Mouse (Mus musculus): ENCODE data around the gene Cacna1e. TPM values are rescaled to one million over a fixed set of nuclear protein-coding genes. Genes with fewer than 3 reads are reported as not detected.

Cacna1e gene
- polyA plus RNA-seq, 1 experiment = not detected

DNA sequence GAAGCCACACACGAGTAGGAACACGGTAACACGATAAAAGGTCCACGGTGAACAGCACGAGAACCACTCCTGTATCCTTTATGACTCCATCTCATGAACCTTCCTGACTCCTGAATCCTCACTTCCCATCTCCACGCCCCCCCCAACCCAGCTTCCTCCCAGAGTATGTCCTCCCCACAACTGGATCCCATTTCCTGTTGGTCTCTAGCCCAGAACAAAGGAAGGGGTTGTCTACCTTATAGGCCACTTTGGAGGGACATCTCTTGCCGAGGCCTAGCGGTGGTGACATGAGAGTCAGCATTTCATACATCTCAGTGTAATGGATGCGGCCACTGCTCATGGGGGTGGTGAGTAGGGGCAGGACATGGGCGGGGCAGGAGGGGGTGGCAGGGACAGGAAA lies 468.5 kb downstream of the Cacna1e start:
- no peak overlapping the region for H3K4me3 ChIP-seq (replicated peaks)
- no peak for TF ChIP-seq GATA1 (IDR thresholded peaks at IDR 0.05; ENCODE audit: low read length)
- TF ChIP-seq TAL1 (IDR thresholded peaks at IDR 0.05; ENCODE audit: low read length) = no peak
- H3K36me3 ChIP-seq (ENCODE audit: control insufficient read depth) = no peaks in the 10 kb centered on the region
- H3K9me3 ChIP-seq (ENCODE audit: control insufficient read depth, low read length) = peaks cover 6% of the 10 kb centered on the region; the same call in 1 of the 2 replicates
- no peaks in the 10 kb centered on the region for H3K4me1 ChIP-seq (ENCODE audit: control insufficient read depth)
- no peaks in the 10 kb centered on the region for H3K27me3 ChIP-seq (ENCODE audit: control insufficient read depth)

DNA sequence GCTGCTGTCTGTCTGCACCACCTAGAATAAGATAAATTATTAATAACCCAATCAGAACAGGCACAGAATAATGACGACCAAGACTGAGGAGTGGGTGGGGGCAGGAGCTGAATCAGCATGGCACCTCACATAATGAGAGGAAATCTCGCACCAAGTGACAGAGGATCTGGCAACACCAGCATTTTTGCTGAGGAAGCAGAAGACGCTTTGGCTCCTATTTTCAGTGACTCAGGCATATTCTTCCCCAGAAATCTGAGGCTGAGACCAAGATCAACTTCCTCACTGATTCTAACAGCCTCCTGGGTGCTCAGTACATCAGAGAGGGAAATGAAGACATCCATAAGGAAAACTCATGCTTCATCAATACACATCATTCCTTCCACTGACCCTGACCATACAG lies 471.2 kb downstream of the Cacna1e start:
- Histone ChIP-seq H3K4me1 (ENCODE audit: control insufficient read depth) (no peaks in the 10 kb centered on the region), H3K9me3 (ENCODE audit: control insufficient read depth, low read length) (peaks cover 6% of the 10 kb centered on the region; the same call in 1 of the 2 replicates), H3K36me3 (ENCODE audit: control insufficient read depth) (no peaks in the 10 kb centered on the region), H3K27me3 (ENCODE audit: control insufficient read depth) (no peaks in the 10 kb centered on the region), H3K4me3 (replicated peaks) (no peak overlapping the region)
- TF ChIP-seq TAL1 (IDR thresholded peaks at IDR 0.05; ENCODE audit: low read length) = no peak
- TF ChIP-seq GATA1 (IDR thresholded peaks at IDR 0.05; ENCODE audit: low read length) = no peak

DNA sequence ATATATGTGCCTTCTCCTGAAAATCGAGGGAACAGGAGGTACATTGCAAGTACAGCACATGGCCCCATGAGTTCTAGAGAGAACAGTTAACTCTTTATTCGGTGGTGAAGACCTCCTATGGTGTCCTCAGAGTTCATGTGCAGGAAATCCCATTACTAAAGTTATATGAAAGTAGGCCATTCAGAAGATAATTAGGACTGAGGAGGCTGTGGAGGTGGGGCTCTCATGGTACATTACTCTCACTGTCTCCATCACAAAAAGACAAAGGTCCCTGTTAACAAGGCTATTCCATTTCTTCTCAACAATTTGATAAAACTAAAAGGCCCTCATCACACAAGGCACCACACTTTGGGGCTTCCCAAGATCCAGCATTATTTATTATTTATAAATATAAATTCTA lies 475.2 kb downstream of the Cacna1e start:
- Histone ChIP-seq H3K27me3 (ENCODE audit: control insufficient read depth) (no peaks in the 10 kb centered on the region), H3K9me3 (ENCODE audit: control insufficient read depth, low read length) (no peaks in the 10 kb centered on the region), H3K36me3 (ENCODE audit: control insufficient read depth) (no peaks in the 10 kb centered on the region), H3K4me3 (replicated peaks) (no peak overlapping the region), H3K4me1 (ENCODE audit: control insufficient read depth) (no peaks in the 10 kb centered on the region)
- TF ChIP-seq GATA1 (IDR thresholded peaks at IDR 0.05; ENCODE audit: low read length) (no peak), TAL1 (IDR thresholded peaks at IDR 0.05; ENCODE audit: low read length) (no peak)

DNA sequence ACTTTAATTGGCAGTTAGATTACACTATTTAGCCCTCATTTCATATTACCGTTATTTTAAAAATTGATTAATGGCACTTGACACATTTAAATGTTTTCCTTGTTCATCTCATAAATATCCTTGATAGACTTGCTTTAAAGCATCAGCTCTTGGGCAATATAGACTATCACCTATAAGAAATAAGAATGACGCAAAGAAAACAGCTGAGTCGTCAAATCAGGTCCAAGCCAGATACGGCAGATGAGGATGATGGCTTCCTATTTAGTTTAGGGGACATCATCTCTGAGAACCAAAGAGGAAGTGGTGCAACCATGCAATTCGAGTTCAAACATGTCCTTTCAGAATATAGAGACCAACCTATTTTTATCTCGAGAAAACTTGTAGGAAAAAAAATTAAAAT lies 492.3 kb downstream of the Cacna1e start:
- Histone ChIP-seq H3K27me3 (ENCODE audit: control insufficient read depth) (no peaks in the 10 kb centered on the region), H3K36me3 (ENCODE audit: control insufficient read depth) (no peaks in the 10 kb centered on the region), H3K4me1 (ENCODE audit: control insufficient read depth) (no peaks in the 10 kb centered on the region), H3K9me3 (ENCODE audit: control insufficient read depth, low read length) (no peaks in the 10 kb centered on the region; the same call in 1 of the 2 replicates), H3K4me3 (replicated peaks) (no peak overlapping the region)
- TF ChIP-seq TAL1 (IDR thresholded peaks at IDR 0.05; ENCODE audit: low read length) (no peak), GATA1 (IDR thresholded peaks at IDR 0.05; ENCODE audit: low read length) (no peak)

Other genes starting within 250 kb of the Cacna1e start
- gene Ier5, start 215.1 kb upstream of the Cacna1e start, polyA plus RNA-seq (2012) = 7.6 and 7.7 TPM in 2 replicates